Mouse (Mus musculus): ENCODE results near the gene Calhm2.
"Not testable (repeated sequence)": the region's sequence is repeated elsewhere in the genome, so short reads cannot be mapped to it uniquely, and the experiment has no call there.

Calhm2 gene

DNA sequence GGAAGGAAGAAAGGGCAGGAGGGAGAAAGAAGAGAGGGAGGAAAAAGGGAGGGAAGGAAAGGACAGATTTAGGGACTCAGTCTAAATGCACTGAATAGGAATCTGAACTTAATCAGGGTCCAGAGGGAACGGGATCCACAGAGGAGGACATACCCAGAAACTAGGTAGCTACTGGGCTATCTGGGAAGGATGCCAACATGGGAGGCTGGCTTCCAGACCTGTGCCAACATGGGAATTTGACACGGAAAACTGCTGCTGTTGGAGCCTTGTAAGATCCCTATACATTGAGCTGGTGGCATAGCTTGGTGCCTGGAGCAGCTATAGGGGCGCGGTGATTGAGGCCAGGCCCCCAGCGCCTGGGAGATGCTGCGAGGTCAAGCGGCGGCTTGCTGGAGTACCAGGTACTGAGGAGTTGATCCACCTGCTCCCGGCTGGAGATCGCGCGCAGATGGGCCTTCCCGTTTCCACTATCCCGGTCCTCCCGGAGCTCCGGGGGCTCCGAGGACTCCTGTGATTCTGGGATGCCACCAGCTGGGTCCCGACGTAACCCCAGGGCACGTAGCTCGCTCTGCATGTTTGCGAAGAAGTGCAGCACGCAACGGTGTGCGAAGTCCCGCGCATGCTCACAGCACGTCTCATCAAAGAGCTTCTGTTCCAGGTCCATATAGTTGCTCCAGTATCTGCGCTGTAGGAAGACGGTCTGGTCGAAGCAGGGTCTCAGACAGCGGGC lies 13.4 kb upstream of the Calhm2 start:
- peak; percentile 14 for DNase-seq (ENCODE audit: low spot score)

DNA sequence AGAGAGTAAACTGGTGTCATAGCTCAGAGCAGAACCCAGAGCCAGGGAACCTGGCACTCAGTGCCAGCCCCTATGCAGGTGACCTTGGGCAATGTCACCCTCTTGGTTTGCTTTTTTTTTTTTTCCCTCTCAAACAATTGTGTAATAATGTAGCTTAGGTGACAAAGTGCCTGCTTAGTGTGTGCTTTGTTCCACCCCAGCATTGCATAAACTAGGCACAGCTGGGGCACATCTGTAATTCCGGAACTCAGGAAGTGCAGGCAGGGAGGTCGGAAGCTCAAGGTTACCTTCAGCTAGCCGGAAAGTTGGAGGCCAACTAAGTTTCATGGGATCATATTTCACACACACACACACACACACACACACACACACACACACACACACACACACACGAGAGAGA lies 11.8 kb upstream of the Calhm2 start:
- no peak for DNase-seq (ENCODE audit: low spot score)

DNA sequence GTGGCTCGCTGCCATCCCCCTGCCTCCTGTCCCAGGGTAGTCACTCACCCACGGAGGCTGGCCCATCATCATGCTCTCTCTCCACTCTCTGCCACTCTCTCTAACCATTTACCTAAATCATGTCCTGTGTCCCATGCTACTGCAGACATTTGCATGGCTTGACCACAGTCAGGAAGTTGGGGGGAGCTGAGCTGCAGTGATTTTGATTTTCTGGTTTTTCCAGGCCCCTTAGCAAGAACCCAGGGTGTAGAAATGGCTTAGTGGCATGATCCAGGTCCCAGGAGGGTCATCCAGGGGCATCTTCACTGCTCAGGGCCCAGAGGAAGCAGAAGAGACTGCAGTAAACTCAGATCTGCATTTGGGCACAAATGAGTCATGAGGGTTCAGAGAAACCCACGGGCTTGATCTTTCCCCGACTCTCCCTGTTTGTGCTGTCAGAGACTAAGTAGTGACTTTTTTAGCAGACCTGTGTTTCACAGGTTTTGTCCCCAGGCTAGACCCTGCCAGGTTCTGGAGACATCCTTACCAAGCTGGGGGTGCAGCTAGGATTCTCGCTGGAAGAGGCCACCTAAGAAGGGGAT lies 10.3 kb upstream of the Calhm2 start:
- no peak for DNase-seq (ENCODE audit: low spot score)

DNA sequence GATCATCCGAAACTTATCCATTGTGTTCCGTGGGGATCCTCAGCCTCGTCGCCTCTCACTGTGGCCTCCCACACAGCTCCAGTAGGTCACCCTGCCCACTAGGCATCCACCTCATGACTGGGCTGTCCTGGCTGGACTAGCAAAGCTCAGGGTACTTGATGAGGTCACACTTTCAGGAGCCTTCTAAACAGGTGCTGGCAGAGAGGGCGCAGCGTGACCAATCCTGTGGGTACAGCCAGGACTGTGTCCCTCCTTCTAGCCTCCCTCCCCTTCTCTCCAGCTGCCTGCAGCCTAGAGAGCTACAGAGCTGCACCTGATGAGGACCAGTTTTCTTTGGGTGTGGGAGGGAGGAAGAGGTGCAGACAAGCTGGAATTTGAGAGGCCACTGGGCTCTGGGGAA lies 6.1 kb upstream of the Calhm2 start, which contains the start of gene Calhm1:
Calhm1 (minus strand) TSS at position 101 of the 400 bp plus-strand sequence.
- DNase-seq (ENCODE audit: low spot score), result no peak

DNA sequence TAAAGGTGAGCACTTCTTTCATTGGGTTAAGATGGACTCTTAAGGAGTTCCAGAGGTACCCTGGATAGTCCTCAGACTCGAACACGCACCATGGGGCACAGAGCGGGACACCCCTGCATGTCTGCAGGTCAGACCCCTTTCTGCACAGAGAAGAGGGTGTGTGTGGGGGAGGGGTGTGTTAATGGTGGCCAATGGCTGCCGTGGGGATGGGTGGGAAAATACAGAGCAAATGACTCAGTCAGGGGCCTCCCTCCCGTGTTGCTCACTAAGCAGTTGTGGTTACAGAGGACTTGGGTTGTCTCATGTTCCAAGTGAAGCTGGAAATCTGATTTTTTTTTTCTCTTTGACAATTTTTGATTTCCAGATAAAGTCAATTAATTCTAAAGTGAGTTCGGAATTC lies 4.3 kb upstream of the Calhm2 start:
- no peak for DNase-seq (ENCODE audit: low spot score)

DNA sequence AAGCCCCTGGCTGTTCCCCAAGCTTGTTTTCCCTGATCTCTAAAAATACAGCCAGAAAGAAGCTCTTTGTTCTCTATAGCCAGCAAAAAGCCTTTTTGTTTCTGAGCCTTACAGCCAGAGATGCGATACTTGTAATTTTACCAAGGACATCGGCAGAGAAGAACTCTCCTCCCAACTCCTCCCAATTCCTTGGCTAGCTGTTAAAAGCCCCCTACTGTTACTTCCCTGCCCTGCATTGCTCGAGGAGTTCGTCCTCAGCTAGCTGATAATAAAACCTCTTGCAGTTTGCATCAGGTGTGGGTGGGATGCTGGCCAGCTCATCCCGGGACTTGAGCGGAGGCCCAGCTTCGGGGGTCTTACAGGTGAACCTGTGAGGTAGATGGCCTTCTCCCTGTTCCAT lies 1.5 kb upstream of the Calhm2 start:
- DNase-seq (ENCODE audit: low spot score), result not testable (repeated sequence)

DNA sequence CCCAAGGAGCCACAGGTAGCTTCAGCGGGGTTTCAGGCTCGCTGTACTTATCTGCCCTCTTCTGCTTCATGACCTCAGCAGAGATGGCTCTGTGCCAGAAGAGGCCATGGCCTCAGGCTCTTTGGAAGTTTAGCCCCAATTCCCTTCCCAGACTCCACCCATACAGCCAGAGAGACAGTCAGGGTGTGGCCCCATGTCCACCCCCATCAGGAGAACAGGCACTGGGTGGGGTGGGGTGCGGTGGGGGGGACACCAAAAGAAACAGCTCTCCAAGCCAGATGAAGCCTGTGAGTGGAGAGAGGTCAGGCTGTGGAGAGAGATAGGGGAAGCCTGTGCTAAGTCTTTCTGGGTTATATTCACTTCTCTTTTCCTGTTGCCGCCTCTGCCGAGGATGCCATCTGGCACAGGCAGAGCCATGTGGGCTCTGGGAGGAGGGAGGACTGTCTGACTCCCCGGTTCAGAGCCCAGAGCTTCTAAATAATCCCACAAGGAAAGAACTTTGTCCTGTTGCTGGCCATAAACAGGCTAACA lies 978 bp downstream of the Calhm2 start:
- DNase-seq (ENCODE audit: low spot score), result no peak

DNA sequence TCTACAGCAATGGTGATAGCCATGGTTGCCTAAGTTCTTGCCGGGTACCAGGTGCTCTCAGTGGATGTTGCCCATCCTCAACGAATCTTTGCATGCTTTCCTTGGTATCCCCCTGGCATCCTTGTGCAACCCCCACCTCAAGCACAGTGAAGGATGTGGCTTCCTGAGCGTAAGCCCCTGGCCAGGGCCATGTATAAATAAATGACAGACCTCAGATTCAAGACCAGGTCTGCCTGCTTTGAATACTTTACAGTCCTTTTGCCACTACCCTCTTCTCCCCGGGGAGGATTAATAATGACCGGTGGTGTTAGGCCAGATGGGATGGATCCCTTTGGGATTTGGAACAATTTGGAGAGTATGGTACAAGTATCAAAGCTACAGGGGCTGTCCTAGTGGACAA lies 1.9 kb downstream of the Calhm2 start:
- no peak for DNase-seq (ENCODE audit: low spot score)

DNA sequence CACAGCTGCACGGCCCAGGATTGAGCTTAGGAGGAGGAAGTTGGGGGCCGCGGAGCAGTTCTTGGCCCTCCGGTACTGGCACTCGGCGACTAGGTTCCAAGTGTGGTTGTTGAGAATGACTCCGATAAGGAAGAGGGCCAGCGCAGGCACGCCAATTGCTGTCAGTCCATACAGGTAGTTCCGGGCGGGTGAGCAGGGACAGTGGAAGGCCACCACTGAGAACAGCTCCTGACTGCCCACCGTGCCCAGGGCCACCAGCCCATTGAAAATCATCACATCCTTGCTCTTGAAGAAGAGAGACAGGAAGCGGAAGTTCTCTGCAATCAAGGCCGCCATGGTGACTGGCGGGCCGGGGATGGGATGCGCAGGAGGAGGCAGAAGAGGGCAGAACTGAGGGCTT lies 2.5 kb downstream of the Calhm2 start:
- DNase-seq (ENCODE audit: low spot score), result no peak

DNA sequence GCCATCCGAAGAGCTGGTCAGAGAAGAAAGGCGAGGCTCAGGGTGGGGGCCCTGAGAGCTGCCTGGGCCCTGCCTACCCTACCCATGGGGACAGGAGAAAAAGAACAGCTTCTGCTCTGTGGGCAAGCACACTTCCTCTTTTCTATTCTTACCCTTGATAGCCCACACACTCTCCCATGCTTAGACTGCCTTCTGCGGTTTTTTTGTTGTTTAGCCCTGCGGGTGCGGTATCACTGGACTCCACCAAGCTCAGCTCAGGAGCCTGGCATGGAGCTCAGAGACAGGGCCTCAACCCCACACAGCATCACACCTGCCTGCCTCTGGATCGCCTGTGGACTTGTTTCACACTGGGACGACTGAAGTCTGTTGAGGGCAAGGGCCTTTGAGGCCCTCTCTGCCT lies 4.9 kb downstream of the Calhm2 start:
- DNase-seq (ENCODE audit: low spot score), result no peak

DNA sequence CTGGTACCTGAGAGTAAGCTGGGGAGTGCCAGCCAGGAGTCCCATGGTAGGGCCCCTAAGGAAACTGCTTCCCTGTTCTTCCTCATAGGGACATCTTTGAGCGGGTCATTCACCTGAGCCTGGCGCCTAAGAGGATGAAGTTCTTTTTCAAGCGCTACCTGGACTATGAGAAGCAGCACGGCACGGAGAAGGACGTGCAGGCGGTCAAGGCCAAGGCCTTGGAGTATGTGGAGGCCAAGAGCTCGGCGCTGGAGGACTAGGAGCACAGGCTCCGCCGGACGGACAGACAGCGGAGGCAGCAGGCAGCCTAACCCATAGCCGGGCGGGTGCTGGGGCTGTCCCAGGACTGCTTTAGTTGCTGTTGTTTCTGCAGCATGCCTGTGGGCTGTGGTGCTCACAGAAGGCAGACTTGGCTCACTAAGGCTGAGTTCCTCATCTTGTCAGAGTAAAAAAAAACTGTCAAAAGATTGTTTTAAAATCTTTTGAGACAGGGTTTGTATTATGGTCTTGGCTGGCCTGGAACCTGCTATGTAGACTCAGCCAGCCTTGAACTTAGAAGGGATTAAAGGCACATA lies 7.5 kb downstream of the Calhm2 start:
- DNase-seq (ENCODE audit: low spot score), result no peak

DNA sequence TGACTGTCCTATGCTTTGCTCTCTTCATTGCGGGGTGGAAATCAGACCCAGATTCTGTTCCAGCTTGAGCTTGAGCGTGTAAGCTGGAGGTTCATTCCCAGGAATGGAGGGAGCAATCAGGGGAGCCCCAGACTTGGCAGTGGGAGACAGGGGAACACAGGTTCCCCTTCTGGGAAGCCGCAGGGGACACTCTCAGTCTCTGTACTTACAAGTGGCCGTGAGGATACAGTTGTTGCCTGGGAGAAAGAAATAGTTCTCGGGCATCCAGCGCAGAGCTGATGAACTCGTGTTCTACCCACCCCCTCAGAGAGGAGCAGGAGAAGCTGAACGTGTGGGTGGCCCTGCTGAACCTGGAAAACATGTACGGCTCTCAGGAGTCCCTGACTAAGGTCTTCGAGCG lies 9.3 kb downstream of the Calhm2 start:
- DNase-seq (ENCODE audit: low spot score), result no peak

DNA sequence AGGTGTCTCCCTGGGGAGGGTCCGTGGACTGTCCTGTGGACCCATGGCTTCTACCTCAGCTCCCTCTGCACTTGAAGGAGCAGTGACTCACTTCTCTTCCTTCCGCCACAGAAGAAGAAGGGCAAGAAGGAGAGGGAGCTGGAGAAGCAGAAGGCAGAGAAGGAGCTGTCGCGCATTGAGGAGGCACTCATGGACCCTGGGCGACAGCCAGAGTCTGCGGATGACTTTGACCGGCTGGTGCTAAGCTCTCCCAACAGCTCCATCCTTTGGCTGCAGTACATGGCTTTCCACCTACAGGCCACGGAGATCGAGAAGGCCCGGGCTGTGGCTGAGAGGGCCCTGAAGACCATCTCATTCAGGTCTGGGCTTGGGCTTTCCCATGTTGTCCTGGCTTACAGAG lies 9.9 kb downstream of the Calhm2 start:
- DNase-seq (ENCODE audit: low spot score), result no peak

DNA sequence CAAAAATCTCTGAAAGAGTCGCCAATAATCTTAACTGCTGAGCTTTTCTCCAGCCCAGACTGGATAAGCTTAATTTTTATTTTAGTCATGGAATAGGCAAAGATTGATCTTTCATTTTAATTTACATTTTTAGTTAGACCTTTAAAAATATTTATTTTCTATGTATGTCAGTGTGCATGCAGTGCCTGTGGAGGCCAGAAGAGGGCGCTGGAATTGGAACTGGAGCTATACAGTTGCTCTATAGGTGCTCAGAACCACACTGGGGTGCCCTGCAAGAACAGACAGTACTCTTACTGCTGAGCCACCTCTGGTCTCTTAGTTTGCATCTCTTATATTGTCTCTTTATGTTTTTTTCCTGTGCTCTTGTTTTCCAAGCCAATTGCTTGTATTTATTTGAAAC lies 15.3 kb downstream of the Calhm2 start:
- peak; percentile 57 for DNase-seq (ENCODE audit: low spot score)

DNA sequence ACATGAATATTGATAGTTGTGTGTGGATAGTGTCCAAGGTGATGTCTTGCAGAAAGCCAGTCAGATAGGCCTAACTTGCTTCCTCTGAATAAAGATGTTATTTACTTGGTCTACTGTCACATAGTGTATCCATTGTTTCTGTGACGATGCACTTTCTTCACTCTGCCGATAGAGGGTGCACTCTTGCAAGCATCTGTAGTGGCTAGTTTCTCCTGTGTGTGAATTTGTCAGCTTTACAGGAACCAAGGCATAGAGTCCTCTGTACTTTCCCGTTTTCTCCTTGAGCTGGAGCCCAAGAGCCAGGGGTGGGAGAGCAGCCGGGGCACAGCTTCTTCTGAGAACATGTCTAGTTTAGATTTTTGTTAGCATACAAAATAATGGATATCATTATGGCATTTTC lies 17.0 kb downstream of the Calhm2 start:
- peak; percentile 71 for DNase-seq (ENCODE audit: low spot score)

DNA sequence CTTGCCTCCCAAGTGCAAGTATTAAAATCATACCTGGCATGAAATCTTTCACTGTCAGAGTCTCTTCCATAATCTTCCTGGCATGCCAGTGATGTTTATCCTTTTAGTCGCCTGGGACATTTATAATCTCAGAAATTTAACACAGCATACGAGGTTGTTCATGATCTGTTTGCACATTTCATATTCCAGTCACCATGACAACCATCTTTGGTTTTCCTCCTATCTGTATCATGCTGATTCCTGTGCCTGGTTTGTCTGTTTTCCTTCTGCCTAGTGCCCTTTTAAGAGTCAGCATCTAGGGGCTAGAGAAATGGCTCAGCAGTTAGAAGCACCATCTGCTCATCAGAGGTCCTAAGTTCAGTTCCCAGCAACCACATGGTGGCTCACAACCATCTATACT lies 19.5 kb downstream of the Calhm2 start:
- DNase-seq (ENCODE audit: low spot score), result no peak

DNA sequence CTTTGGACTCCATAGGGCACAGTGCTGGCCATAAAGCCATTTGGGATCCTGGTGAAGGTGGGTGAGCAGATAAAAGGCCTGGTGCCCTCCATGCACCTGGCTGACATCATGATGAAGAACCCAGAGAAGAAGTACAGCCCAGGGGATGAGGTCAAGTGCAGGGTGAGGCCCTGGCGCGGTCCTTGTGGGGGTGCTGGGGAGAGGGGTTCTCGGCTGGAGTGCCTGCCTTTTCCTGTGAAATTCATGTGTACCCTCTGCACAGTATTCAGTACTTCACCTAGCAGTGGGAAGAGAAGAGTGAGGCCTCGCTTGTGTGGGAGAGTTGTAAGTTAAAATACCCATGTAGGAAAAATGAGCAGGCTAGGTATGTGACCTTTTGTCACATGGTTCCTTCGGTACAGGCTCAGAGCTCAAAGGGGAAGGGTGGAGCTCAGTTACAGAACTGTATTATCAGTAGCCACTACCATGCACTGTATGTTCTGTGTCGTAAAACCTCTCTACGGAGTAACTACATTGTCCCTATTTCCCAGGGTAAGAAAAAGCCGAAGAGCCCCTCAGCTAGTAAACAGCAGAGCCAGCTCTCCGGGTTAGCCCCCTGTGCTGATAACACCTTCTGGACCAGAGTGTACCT lies 33.3 kb downstream of the Calhm2 start:
- no peak for DNase-seq (ENCODE audit: low spot score)

DNA sequence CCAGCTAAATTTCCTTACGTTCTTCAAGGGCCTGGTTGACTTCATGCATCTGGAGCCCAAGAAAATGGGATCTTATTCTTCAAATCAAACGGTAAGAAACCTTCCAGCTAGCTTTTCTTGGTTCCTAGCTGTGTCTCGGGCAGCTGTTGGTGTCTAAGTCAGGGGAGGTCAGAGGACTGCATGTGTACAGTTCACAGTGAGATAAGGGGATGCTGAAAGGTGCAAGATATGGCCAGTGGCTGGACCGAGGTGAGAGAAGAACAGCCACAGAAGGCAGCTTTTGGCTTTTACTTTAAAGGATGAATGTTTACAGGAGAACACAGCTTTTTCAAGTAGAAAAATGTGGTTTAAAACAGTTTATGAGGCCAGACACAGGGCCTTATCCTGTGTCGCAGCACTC lies 37.0 kb downstream of the Calhm2 start:
- DNase-seq (ENCODE audit: low spot score), result no peak

DNA sequence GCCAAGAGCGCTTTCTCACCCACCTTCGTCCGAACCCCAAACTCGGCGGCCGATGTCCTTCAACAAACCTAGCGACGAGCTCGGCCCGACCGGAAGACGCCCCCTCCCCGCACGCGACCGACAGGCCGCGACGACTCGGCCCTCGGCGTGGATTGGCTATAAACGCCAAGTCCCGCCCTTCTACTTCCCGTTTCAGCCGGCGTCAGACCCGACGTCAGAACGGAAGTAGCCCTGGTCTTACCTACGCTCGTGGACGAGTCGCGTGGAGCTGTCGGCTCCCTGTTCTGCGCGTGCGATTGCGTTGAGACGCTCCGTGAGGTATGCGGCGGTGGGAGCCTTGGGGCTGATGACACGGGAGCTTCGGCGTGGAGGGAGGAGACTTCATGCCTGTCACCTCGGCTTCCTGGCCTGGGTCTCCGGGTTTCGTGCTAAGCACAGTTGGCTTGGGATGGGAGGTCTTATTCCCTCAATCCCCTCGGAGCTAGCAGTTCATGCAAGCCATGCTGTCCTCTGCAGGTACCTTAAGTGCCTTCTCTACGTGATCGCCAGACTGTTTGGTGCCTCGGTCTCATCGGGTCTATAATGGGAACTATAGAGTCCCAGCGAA lies 47.4 kb downstream of the Calhm2 start, which contains the start of the genes Usmg5 and Pdcd11:
Usmg5 (minus strand) TSS at position 98 of the 607 bp plus-strand sequence.
Pdcd11 (plus strand) TSS at position 219 of the 607 bp plus-strand sequence.
- peak; percentile 98 for DNase-seq (ENCODE audit: low spot score)

DNA sequence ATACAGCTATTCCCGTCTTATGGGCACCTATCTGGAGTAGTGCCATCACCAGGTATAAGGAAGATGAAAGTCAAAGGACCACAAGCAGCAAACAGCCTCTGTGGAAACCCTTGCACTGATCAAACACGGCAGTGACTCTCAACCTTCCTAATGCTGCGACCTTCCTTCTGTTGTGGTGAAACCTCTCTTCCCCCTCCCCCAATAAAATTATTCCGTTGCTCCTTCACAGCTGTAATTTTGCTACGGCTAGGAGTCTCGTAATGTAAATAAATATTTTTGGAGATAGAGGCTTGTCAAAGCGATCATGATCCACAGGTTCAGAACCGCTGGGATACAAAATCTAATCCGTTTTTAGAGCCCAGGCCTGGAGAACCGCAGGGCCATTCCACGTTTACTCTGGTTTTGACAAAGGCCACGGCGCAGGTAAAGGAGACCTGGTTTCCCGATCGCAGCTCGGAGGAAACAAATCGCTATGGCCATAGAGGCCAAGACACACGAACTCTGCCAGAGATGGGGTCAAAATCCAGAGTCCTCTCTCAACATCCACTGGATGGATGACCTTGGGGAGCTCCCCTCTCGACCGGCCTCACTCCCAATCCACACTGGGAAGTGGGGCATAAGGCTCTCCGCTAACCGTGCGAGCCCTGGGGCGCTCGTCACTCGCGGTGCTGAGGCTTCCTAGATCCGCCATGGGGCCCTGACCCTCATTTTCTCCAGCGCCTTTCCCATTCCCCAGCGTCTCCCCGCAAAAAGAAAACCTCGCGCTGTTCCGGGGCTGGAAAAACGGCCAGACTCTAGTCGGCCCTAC lies 48.2 kb downstream of the Calhm2 start:
- peak; percentile 20 for DNase-seq (ENCODE audit: low spot score)

DNA sequence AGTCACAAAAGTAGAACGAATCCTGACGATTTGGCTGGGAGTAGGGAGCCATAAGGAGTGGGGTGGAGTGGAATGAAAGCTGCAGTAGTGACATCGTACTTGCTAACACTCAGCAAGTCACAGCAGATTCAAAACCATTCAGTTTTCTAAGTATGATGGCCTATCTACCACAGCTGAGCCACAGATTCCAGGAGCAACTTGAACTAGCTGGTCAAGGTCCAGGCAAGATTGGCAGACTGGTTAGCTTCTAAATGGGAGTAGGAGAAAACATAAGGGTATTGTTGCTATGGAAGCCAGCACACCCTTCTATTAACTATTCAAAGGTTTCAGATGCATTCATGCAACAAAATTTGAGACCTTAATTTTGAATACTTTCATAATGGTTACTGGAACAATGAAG lies 49.9 kb downstream of the Calhm2 start:
- DNase-seq (ENCODE audit: low spot score), result no peak

All from embryo, embryonic 10 days (tissue).